Mouse (Mus musculus) stomach, embryonic 14.5 days (tissue): ENCODE measurements around the gene Mprip. TPM values are rescaled to one million over a fixed set of nuclear protein-coding genes. Genes with fewer than 3 reads are reported as not detected.

Source experiments
- ATAC-seq: fragments of 200-750 bp; cut with Nextera tagmentation; 2 replicates; pipeline ENCODE4 v1.8.0; 2017; ENCODE audit warnings: low read depth, moderate TSS enrichment; ENCODE audit not compliant: insufficient number of reproducible peaks, insufficient read depth, low FRiP score
- H3K27ac ChIP-seq: fragments of 300-500 bp; sonication (generic); 2 replicates; pipeline ENCODE4 v1.5.1; 2014; ENCODE audit warnings: mild to moderate bottlenecking, low read length, moderate library complexity, mixed read lengths
- H3K27me3 ChIP-seq: fragments of 300-500 bp; sonication (generic); 2 replicates; pipeline ENCODE4 v1.6.1; 2014; ENCODE audit warnings: low read length, control low read depth, mixed read lengths; ENCODE audit not compliant: control insufficient read depth, insufficient read depth
- H3K36me3 ChIP-seq: fragments of 300-500 bp; sonication (generic); 2 replicates; pipeline ENCODE4 v1.6.1; 2014; ENCODE audit warnings: mild to moderate bottlenecking, control low read depth, low read length, moderate library complexity, mixed read lengths; ENCODE audit not compliant: control insufficient read depth, insufficient read depth
- H3K4me1 ChIP-seq: fragments of 300-500 bp; sonication (generic); 2 replicates; pipeline ENCODE4 v1.6.1; 2014; ENCODE audit warnings: low read length, control low read depth, mixed read lengths; ENCODE audit not compliant: control insufficient read depth, insufficient read depth
- H3K4me2 ChIP-seq: fragments of 300-500 bp; sonication (generic); replicated peaks from 2 replicates; pipeline ENCODE4 v1.6.1; 2014; ENCODE audit warnings: low read depth, low read length, control low read depth
- H3K4me3 ChIP-seq: fragments of 300-500 bp; sonication (generic); 2 replicates; pipeline ENCODE4 v1.5.1; 2014; ENCODE audit warnings: low read depth, low read length, control low read depth
- H3K9ac ChIP-seq: fragments of 300-500 bp; sonication (generic); replicated peaks from 2 replicates; pipeline ENCODE4 v1.6.1; 2014; ENCODE audit warnings: low read depth, mild to moderate bottlenecking, control low read depth, low read length, moderate library complexity, mixed read lengths
- H3K9me3 ChIP-seq: fragments of 300-500 bp; sonication (generic); 2 replicates; pipeline ENCODE4 v1.6.1; 2016; ENCODE audit warnings: low read depth, low read length, control low read depth; ENCODE audit not compliant: control insufficient read depth
- WGBS: fragments of 180-500 bp; shearing (Covaris S2); extraction: QIAGEN DNeasy Blood & Tissue Kit; methylation state at CpG from one replicate; pipeline ENCODE4 v1.1.7; 2014; 5-methylcytosine and 5-hydroxymethylcytosine counted together
- polyA plus RNA-seq: library from polyadenylated mRNA; unstranded; fragments of >200 nt; fragmentation: Nextera tagmentation; extraction: Ambion mirVana; gene quantifications from 2 replicates; pipeline ENCODE4 v1.2.1, GENCODE M21; 2014

Gene Mprip
- polyA plus RNA-seq, 1 experiment from 2014 or later = 68.8 TPM

DNA sequence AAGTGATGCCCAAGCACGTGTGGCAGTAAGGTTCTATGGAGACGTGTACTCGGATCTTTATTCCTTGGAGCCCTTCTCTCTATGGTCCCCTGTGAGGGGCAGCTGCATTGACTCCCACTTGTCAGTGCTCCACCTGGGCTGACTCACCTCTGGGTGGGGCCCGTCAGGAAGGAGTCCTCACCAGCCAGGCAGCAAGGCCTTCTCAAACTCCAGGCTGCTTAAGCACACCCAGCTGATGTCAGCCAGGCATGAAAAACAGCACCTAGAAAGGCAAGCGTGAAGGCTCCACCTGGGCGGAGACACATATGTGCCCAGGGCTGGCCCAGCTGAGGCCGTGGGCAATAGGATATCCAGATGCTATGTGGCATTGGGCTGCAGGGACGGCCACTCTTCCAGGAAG, 18.7 kb upstream of the Mprip start:
- H3K9me3 ChIP-seq = no peaks in the 10 kb centered on the region
- H3K4me2 ChIP-seq = no peak overlapping the region
- ATAC-seq = no peak
- H3K27me3 ChIP-seq = no peaks in the 10 kb centered on the region
- H3K36me3 ChIP-seq = no peaks in the 10 kb centered on the region
- no peak overlapping the region for H3K27ac ChIP-seq
- H3K4me3 ChIP-seq = no peak overlapping the region
- WGBS = 78% methylated on average over 8 of the region's 8 CpGs
- no peaks in the 10 kb centered on the region for H3K4me1 ChIP-seq
- H3K9ac ChIP-seq = no peak overlapping the region

- WGBS = 47% methylated on average over 7 of the region's 7 CpGs
- no peak overlapping the region for H3K9ac ChIP-seq
- no peak overlapping the region for H3K27ac ChIP-seq
- H3K4me3 ChIP-seq = no peak overlapping the region
- no peaks in the 10 kb centered on the region for H3K4me1 ChIP-seq
- H3K9me3 ChIP-seq = no peaks in the 10 kb centered on the region
- no peaks in the 10 kb centered on the region for H3K36me3 ChIP-seq
- no peak for ATAC-seq
- no peaks in the 10 kb centered on the region for H3K27me3 ChIP-seq
- H3K4me2 ChIP-seq = no peak overlapping the region
Observed at GRCm38 (mm10) chr11:59645036-59645435, 16.1 kb upstream of the Mprip start.

DNA sequence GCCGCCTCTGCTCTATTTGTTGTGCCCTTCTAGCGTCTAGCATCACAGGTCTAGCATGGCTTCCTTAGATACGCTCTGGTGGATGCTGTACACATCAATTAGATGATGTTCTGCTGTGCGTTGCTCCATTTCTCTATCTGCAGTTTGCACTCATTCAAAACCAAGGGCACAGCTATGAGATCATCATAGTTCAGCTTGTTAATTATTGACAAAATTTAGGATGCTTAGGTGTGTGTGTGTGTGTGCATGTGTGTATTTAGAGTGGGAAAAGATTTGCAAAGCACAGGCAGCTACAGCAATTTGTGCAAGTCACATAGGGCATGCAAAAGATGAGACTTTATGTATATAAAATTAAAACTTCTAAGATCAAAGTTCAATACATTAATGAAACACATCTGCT, 12.0 kb upstream of the Mprip start:
- H3K4me3 ChIP-seq = no peak overlapping the region

DNA sequence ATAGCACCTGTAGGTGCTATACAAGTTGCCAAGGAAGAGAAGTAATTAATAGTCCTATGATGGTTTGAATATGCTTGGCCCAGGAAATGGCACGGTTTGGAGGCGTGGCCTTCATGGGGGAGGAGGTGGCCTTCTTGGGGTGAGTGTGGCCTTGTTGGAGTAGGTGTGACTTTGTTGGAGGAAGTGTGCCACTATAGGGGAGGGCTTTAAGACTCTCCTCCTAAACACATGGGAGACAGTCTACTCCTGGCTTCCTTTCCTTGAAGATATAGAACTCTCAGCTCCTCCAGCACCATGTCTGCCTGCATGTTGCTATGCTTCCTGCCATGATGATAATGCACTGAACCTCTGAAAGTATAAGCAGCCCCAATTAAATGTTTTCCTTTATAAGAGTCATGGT, 8.1 kb upstream of the Mprip start:
- no peak overlapping the region for H3K27ac ChIP-seq
- no peaks in the 10 kb centered on the region for H3K9me3 ChIP-seq
- H3K36me3 ChIP-seq = no peaks in the 10 kb centered on the region
- H3K27me3 ChIP-seq = no peaks in the 10 kb centered on the region
- H3K4me3 ChIP-seq = no peak overlapping the region
- no peak overlapping the region for H3K4me2 ChIP-seq
- ATAC-seq = no peak
- no peak overlapping the region for H3K9ac ChIP-seq
- WGBS = 84% methylated on average over 2 of the region's 2 CpGs
- H3K4me1 ChIP-seq = no peaks in the 10 kb centered on the region

More for the DNA sequence above, 12.0 kb upstream of the Mprip start:
- 67% methylated on average over 4 of the region's 4 CpGs for WGBS
- Histone ChIP-seq H3K36me3 (no peaks in the 10 kb centered on the region), H3K4me1 (no peaks in the 10 kb centered on the region), H3K27me3 (no peaks in the 10 kb centered on the region), H3K9ac (no peak overlapping the region), H3K4me2 (no peak overlapping the region), H3K9me3 (no peaks in the 10 kb centered on the region), H3K27ac (no peak overlapping the region)
- ATAC-seq = no peak

DNA sequence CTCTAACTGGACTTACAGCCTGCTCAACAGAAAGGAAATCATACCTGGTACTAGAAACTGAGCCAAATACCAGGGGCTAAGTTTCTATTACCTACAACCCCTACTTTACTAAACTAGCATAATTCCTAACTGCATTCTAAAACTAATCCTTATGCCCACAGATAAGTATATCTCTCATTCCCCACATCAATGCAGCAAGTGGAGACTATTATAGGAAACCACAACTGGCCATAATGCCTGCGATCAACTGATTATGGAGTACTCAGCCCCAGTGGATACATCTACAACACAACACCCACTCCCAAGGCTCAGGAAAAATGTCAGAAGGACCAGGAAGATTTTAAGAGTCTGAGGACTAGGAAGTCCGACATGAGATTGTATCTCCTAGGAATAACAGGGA, 7.6 kb upstream of the Mprip start:
- H3K4me3 ChIP-seq = no peak overlapping the region
- H3K9ac ChIP-seq = no peak overlapping the region
- H3K27ac ChIP-seq = no peak overlapping the region
- no peaks in the 10 kb centered on the region for H3K4me1 ChIP-seq
- H3K9me3 ChIP-seq = no peaks in the 10 kb centered on the region
- H3K27me3 ChIP-seq = no peaks in the 10 kb centered on the region
- no peak overlapping the region for H3K4me2 ChIP-seq
- WGBS = 95% methylated on average over 2 of the region's 2 CpGs
- ATAC-seq = no peak
- no peaks in the 10 kb centered on the region for H3K36me3 ChIP-seq

GRCm38 (mm10) chr11:59655337-59655736, 5.8 kb upstream of the Mprip start:
- Histone ChIP-seq H3K36me3 (no peaks in the 10 kb centered on the region), H3K4me1 (no peaks in the 10 kb centered on the region), H3K9ac (no peak overlapping the region), H3K27ac (no peak overlapping the region), H3K4me2 (no peak overlapping the region), H3K27me3 (no peaks in the 10 kb centered on the region), H3K4me3 (no peak overlapping the region), H3K9me3 (no peaks in the 10 kb centered on the region)
- WGBS = 30% methylated on average over 5 of the region's 5 CpGs
- ATAC-seq = peak; percentile 37; the same call in 1 of the 2 replicates

DNA sequence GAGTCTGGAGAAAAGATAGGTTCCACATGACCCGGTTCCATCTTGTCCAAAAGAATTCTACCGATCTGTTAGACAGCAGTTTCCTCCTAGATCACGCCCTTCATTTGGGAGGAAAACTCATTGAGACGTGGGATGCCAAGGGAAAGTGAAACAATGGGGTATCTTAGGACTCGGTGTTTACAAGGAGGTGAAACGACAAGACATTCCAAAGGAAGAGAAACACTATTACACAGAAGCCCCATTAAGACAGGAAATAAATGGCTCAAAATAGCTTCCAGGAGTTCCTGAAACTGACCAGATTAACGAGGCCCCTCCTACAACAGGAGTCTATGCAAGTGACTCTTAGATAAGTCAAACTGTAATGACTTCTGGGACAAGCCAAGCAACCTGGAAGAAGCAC, 5.1 kb upstream of the Mprip start:
- Histone ChIP-seq H3K9ac (no peak overlapping the region), H3K4me3 (no peak overlapping the region), H3K9me3 (no peaks in the 10 kb centered on the region), H3K27me3 (no peaks in the 10 kb centered on the region), H3K4me2 (no peak overlapping the region), H3K4me1 (no peaks in the 10 kb centered on the region), H3K27ac (no peak overlapping the region), H3K36me3 (no peaks in the 10 kb centered on the region)
- 52% methylated on average over 7 of the region's 7 CpGs for WGBS
- ATAC-seq = no peak

DNA sequence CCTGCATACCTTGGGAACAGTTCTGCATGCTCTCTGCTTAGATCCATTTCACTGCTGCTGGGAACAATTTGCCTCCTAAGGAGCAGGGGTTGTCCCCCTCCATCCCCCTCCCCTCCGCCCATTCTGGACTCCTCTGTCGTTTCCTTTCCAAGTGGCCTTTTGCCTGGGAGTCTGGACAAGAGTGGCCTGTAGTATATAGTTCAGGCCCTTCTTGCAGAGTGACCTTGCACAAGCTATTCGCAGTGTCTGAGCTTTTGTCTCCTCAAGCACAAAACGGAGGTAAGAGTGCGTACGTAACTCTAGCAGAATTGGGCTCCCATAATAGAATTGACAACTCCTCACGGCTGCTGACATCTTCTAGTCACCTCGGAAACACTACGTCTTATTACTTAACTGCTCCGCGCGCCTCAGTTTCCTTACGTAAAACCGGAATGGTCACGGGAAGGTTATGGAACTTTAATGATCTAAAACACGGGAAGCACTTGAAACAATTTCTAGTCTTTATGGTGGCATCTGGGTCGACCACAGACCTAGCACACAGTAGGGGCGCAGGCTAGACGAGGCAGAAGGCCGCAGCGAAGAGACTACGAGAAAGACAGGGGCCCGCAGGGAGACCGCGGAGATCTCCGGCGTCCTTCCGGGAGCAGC, 620 bp downstream of the Mprip start:
- H3K4me3 ChIP-seq = peak overlapping the region; percentile 74
- H3K9me3 ChIP-seq = no peaks in the 10 kb centered on the region
- no peaks in the 10 kb centered on the region for H3K27me3 ChIP-seq
- peaks cover 25% of the 10 kb centered on the region for H3K4me1 ChIP-seq
- H3K36me3 ChIP-seq = no peaks in the 10 kb centered on the region
- 3% methylated on average over 28 of the region's 28 CpGs for WGBS
- no peak for ATAC-seq
- peak overlapping the region; percentile 46; the same call in 1 of the 2 replicates for H3K27ac ChIP-seq
- peak overlapping the region; percentile 70 for H3K4me2 ChIP-seq
- peak overlapping the region; percentile 86; the same call in 1 of the 2 replicates for H3K9ac ChIP-seq

DNA sequence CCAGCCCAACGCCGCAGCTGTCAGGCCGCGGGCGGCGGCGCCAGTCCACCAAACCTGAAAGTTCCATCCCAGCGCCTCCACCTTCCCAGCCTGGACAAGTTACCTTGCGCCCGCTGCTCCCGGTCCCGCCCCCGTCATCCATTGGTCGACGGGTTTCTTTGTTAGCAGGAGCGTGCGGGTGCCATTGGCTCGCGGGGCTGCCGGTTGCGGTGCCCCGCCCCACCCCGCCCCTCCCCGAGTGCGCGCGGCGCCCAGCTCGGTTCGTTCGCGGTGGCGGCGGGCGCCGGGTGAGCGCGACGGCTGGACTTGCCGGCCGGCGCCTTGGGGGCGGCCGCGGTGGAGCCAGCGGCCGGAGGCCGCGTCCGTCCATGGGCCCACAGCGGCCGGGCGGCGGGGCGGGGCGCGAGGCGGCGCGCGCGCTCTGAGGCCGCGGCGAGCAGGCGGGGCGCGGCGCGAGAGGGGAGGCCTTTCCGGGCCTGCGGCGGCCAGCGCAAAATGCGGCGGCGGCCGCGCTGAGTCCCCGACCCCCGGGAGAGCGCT, 1.2 kb downstream of the Mprip start:
- WGBS = under 1% methylated on average over 75 of the region's 82 CpGs
- no peaks in the 10 kb centered on the region for H3K27me3 ChIP-seq
- ATAC-seq = peak; percentile 97

More for the DNA sequence above, 1.2 kb downstream of the Mprip start:
- no peaks in the 10 kb centered on the region for H3K9me3 ChIP-seq
- peak overlapping the region; percentile 58 for H3K27ac ChIP-seq
- no peaks in the 10 kb centered on the region for H3K36me3 ChIP-seq
- H3K4me1 ChIP-seq = peaks cover 25% of the 10 kb centered on the region
- H3K4me2 ChIP-seq = peak overlapping the region; percentile 93
- peak overlapping the region; percentile 74 for H3K4me3 ChIP-seq
- H3K9ac ChIP-seq = peak overlapping the region; percentile 86
